Mouse (Mus musculus): ENCODE results near the gene Lrr1. TPM values are rescaled to one million over a fixed set of nuclear protein-coding genes. Genes with fewer than 3 reads are reported as not detected.
A peak's percentile ranks its signal among the peaks of the same experiment; 100 is the strongest.

Gene Lrr1
- polyA plus RNA-seq, 1 experiment from 2014 or later: 5.5 TPM

GRCm38 (mm10) chr12:69210056-69210979, 41.7 kb downstream of the Lrr1 start:
- Histone ChIP-seq H3K27me3 (replicated peaks; ENCODE audit: control insufficient read depth, insufficient read depth, low read length) (no peaks in the 10 kb centered on the region), H3K4me1 (replicated peaks; ENCODE audit: control insufficient read depth, insufficient read depth, low read length) (no peaks in the 10 kb centered on the region), H3K27ac (ENCODE audit: low read depth, low read length) (no peak overlapping the region), H3K4me2 (replicated peaks; ENCODE audit: low read depth) (no peak overlapping the region), H3K9me3 (ENCODE audit: control insufficient read depth) (no peaks in the 10 kb centered on the region), H3K9ac (ENCODE audit: low read depth, low read length) (no peak overlapping the region), H3K4me3 (ENCODE audit: low read depth, low read length) (no peak overlapping the region), H3K36me3 (ENCODE audit: control insufficient read depth, insufficient read depth) (peaks cover 12% of the 10 kb centered on the region)
- no peak for ATAC-seq
- 91% methylated on average over 18 of the region's 18 CpGs for WGBS
- TF ChIP-seq CTCF (IDR thresholded peaks at IDR 0.05; ENCODE audit: low read depth): no peak

GRCm38 (mm10) chr12:69211057-69211456, 42.4 kb downstream of the Lrr1 start:
- H3K4me3 ChIP-seq (ENCODE audit: low read depth, low read length): no peak overlapping the region
- no peak for ATAC-seq
- WGBS: 84% methylated on average over 5 of the region's 5 CpGs
- H3K36me3 ChIP-seq (ENCODE audit: control insufficient read depth, insufficient read depth): peaks cover 15% of the 10 kb centered on the region
- H3K27ac ChIP-seq (ENCODE audit: low read depth, low read length): no peak overlapping the region
- no peak overlapping the region for H3K4me2 ChIP-seq (replicated peaks; ENCODE audit: low read depth)
- peak; percentile 63 for TF ChIP-seq CTCF (IDR thresholded peaks at IDR 0.05; ENCODE audit: low read depth)
- H3K9me3 ChIP-seq (ENCODE audit: control insufficient read depth): no peaks in the 10 kb centered on the region
- H3K4me1 ChIP-seq (replicated peaks; ENCODE audit: control insufficient read depth, insufficient read depth, low read length): no peaks in the 10 kb centered on the region
- no peak overlapping the region for H3K9ac ChIP-seq (ENCODE audit: low read depth, low read length)
- no peaks in the 10 kb centered on the region for H3K27me3 ChIP-seq (replicated peaks; ENCODE audit: control insufficient read depth, insufficient read depth, low read length)

- Histone ChIP-seq H3K36me3 (ENCODE audit: control insufficient read depth, insufficient read depth) (peaks cover 19% of the 10 kb centered on the region), H3K9me3 (ENCODE audit: control insufficient read depth) (no peaks in the 10 kb centered on the region), H3K4me1 (replicated peaks; ENCODE audit: control insufficient read depth, insufficient read depth, low read length) (no peaks in the 10 kb centered on the region), H3K27ac (ENCODE audit: low read depth, low read length) (no peak overlapping the region), H3K4me3 (ENCODE audit: low read depth, low read length) (no peak overlapping the region), H3K4me2 (replicated peaks; ENCODE audit: low read depth) (no peak overlapping the region), H3K9ac (ENCODE audit: low read depth, low read length) (no peak overlapping the region), H3K27me3 (replicated peaks; ENCODE audit: control insufficient read depth, insufficient read depth, low read length) (no peaks in the 10 kb centered on the region)
- WGBS: 92% methylated on average over 13 of the region's 13 CpGs
- no peak for ATAC-seq
- TF ChIP-seq CTCF (IDR thresholded peaks at IDR 0.05; ENCODE audit: low read depth): peak; percentile 12; the same call in 1 of the 2 replicates
These were observed 44.7 kb downstream of the Lrr1 start for GRCm38 (mm10) chr12:69213186-69213777.

- H3K27me3 ChIP-seq (replicated peaks; ENCODE audit: control insufficient read depth, insufficient read depth, low read length): no peaks in the 10 kb centered on the region
- WGBS: 90% methylated on average over 7 of the region's 7 CpGs
- no peak overlapping the region for H3K4me3 ChIP-seq (ENCODE audit: low read depth, low read length)
- H3K4me2 ChIP-seq (replicated peaks; ENCODE audit: low read depth): no peak overlapping the region
- TF ChIP-seq CTCF (IDR thresholded peaks at IDR 0.05; ENCODE audit: low read depth): no peak
- H3K27ac ChIP-seq (ENCODE audit: low read depth, low read length): no peak overlapping the region; the same call in 1 of the 2 replicates
- no peak for ATAC-seq
- H3K9me3 ChIP-seq (ENCODE audit: control insufficient read depth): no peaks in the 10 kb centered on the region
- H3K9ac ChIP-seq (ENCODE audit: low read depth, low read length): no peak overlapping the region
- H3K4me1 ChIP-seq (replicated peaks; ENCODE audit: control insufficient read depth, insufficient read depth, low read length): no peaks in the 10 kb centered on the region
- H3K36me3 ChIP-seq (ENCODE audit: control insufficient read depth, insufficient read depth): peaks cover 19% of the 10 kb centered on the region
These were observed 45.8 kb downstream of the Lrr1 start for GRCm38 (mm10) chr12:69214393-69214792.

GRCm38 (mm10) chr12:69215000-69215785, 46.6 kb downstream of the Lrr1 start:
- Histone ChIP-seq H3K27ac (ENCODE audit: low read depth, low read length) (no peak overlapping the region), H3K4me1 (replicated peaks; ENCODE audit: control insufficient read depth, insufficient read depth, low read length) (no peaks in the 10 kb centered on the region), H3K9ac (ENCODE audit: low read depth, low read length) (no peak overlapping the region), H3K9me3 (ENCODE audit: control insufficient read depth) (no peaks in the 10 kb centered on the region), H3K4me2 (replicated peaks; ENCODE audit: low read depth) (no peak overlapping the region), H3K36me3 (ENCODE audit: control insufficient read depth, insufficient read depth) (peaks cover 25% of the 10 kb centered on the region), H3K27me3 (replicated peaks; ENCODE audit: control insufficient read depth, insufficient read depth, low read length) (no peaks in the 10 kb centered on the region), H3K4me3 (ENCODE audit: low read depth, low read length) (no peak overlapping the region)
- ATAC-seq: no peak
- TF ChIP-seq CTCF (IDR thresholded peaks at IDR 0.05; ENCODE audit: low read depth): no peak
- 88% methylated on average over 3 of the region's 3 CpGs for WGBS

GRCm38 (mm10) chr12:69216587-69216986, 48.0 kb downstream of the Lrr1 start:
- Histone ChIP-seq H3K4me1 (replicated peaks; ENCODE audit: control insufficient read depth, insufficient read depth, low read length) (no peaks in the 10 kb centered on the region), H3K9ac (ENCODE audit: low read depth, low read length) (no peak overlapping the region), H3K36me3 (ENCODE audit: control insufficient read depth, insufficient read depth) (peaks cover 37% of the 10 kb centered on the region), H3K9me3 (ENCODE audit: control insufficient read depth) (no peaks in the 10 kb centered on the region), H3K27me3 (replicated peaks; ENCODE audit: control insufficient read depth, insufficient read depth, low read length) (no peaks in the 10 kb centered on the region), H3K27ac (ENCODE audit: low read depth, low read length) (no peak overlapping the region), H3K4me3 (ENCODE audit: low read depth, low read length) (no peak overlapping the region), H3K4me2 (replicated peaks; ENCODE audit: low read depth) (no peak overlapping the region)
- TF ChIP-seq CTCF (IDR thresholded peaks at IDR 0.05; ENCODE audit: low read depth): no peak
- WGBS: 92% methylated on average over 7 of the region's 7 CpGs
- ATAC-seq: no peak
